Mouse (Mus musculus) adipocyte (in vitro differentiated cells): ENCODE measurements at regions not wholly inside any gene's neighbourhood (a gene's known extent, or its start where the extent isn't known, plus 50 kb on each side); places are given as distances from the start of the nearest gene placed in this dataset.
A peak's percentile ranks its signal among the peaks of the same experiment; 100 is the strongest.

ENCODE experiments used
- DNase-seq: peaks from one replicate; pipeline ENCODE4 v3.0.0-alpha.2; 2016; ENCODE audit warnings: low spot score

DNA sequence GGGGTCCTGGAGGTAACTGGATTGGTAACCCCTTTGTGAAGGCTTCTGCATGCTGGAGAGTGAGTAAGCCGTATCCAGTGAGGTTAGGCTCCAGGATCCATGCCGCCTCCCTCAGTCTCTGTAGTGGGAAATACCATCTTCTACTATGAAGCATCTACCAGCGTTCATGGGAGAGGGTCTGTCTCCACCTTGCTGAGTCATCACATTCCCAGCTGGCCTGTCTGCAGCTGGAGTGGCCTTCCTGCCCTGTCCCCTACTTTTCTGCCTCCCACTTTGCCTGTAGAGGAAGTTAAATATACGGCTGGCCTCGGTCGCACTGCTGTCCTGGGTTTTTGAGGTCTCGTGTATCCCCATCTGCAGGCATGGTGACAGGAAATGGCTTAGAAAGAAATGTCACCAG is 78.0 kb upstream of the Sec14l1 start:
- no peak for DNase-seq

- DNase-seq = no peak
These were observed 76.5 kb upstream of the Sec14l1 start for GRCm38 (mm10) chr11:117038282-117039106.

- no peak for DNase-seq
These were observed 74.1 kb upstream of the Sec14l1 start for GRCm38 (mm10) chr11:117040829-117041228.

- no peak for DNase-seq
These were observed 72.6 kb upstream of the Sec14l1 start for GRCm38 (mm10) chr11:117042336-117042735.

- peak; percentile 49 for DNase-seq
These were observed 71.4 kb upstream of the Sec14l1 start for GRCm38 (mm10) chr11:117043524-117043923.

- no peak for DNase-seq
These were observed 70.2 kb upstream of the Sec14l1 start for GRCm38 (mm10) chr11:117044731-117045130.

- DNase-seq = no peak
These were observed 68.3 kb upstream of the Sec14l1 start for GRCm38 (mm10) chr11:117046636-117047035.

DNA sequence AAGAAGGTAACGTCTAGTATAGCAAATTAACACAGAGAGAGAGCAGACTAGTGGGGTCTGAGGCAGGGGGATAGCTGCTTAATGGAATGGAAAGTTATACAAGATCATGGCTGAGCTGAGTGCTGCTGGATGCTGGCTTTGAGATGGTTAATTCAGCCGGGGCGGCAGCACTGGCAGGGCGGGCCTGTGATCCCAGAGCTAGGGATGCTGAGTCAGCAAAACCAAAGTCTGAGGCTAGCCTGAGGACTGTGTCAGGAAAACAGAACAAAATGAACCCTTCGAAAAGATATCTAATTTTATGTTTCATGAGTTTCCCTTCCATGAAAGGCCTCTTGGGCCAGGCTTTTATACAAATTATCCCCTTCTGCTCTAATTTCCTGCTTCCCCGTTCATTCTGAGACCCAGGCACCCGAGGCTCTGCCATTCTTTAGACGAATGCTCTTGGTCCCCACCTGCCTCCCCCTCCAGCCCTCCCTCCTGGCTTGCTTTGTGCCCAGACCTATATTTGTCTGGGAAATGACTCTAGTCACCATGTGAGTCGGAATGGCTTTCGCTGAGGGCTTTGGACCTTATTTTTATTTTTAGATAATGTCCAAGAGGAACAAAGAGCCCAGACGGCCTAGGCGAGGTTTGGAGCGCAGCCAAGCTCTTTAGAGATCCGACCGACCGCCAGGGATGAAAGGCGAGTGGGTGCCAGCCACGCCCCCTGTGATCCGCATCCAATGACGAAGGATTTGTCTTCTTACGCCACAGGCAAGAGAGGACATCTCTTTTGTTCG is 67.6 kb upstream of the Sec14l1 start:
- DNase-seq = no peak

DNA sequence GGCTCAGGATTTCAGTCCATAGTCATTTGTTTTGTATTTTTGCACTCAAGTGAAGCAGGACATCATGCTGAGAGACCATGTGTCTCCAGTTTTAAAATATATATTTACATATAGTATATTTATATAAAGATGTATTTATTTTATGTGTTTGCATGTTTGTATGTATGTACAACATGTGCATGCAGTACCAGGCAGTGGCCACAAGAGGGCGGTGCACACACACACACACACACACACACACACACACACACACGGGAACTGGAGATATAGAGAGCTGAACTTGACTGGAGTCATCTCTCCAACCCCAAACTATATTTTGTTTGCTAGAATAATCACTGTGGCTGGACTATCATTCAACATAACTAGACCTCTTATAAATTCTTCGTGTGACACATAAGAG is 66.1 kb upstream of the Sec14l1 start:
- no peak for DNase-seq

- no peak for DNase-seq
These were observed 64.2 kb upstream of the Sec14l1 start for GRCm38 (mm10) chr11:117050788-117051187.

DNA sequence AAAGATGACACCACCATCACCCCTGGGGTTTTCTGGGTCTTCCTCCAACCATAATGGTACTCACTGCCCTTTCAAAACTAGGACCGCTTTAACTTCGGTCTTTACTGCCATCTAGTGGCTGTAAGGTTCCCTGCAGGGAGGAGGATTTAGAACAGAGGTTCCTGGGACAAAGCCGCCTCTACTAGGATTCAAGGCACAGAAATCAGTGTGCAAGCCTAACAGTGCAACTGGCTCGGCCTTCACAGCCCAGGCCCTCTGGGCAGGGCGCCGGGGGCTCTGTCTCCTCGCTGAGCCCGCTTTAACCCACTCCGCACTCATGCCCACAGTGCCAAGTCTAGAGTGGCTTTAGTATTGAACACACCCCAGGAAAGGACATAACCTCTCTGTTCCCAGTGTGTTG is 58.0 kb upstream of the Sec14l1 start:
- DNase-seq = peak; percentile 76

DNA sequence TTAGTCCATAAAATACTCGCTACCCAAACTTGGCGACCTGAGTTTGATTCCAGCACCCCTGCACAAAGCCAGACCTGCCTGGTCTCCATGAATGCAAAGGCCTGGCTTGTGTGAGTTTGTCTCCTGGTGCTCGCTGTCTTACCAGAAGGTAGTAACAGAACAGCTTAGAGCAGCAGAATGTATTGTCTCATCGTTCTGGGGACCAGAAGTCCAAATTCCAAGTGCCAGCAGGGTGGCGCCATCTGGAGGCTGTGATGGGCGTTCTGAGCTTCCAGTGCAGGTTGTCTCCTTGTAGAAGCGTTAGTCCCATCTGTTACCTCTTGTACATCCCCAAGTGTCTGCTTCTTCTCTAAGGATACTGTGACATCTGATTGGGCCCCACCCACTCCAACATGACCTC is 57.5 kb upstream of the Sec14l1 start:
- DNase-seq = peak; percentile 63

GRCm38 (mm10) chr11:117059120-117059519 is 55.8 kb upstream of the Sec14l1 start:
- no peak for DNase-seq

DNA sequence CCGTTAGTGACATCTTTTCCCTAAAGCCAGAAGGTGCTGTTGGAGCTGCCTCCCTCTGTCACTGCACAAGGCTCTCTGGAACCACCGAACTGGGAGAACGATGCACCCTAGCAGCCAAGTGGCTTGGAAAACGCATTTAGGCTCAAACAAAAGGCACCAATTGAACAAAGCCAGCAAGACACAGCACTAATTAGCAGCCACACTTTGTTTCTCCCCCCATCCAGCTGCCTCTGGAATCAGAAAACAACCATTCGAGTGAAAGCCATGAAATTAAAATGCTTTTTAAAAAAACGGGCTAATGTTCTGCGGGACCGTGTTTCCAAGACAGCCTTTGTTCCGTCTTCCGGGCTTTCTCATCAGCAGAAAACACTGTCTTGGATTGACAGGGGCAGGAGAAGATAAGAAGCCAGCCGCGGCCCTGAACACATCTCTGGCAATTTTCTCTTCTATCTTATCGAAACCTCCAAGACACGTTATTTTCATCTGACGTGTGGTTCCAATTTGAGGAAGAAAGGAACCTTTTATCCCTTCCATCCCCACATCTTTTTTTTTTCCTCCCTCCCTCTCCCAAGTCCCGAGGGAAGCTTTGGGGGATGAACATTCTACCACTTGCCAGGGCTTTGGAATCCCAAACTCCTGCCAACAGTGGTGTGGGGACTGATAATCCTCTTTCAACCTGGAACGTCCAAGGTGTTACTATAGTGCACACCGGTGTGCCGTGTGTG is 54.8 kb upstream of the Sec14l1 start:
- no peak for DNase-seq

- DNase-seq = no peak
These were observed 54.1 kb upstream of the Sec14l1 start for GRCm38 (mm10) chr11:117060706-117061337.

DNA sequence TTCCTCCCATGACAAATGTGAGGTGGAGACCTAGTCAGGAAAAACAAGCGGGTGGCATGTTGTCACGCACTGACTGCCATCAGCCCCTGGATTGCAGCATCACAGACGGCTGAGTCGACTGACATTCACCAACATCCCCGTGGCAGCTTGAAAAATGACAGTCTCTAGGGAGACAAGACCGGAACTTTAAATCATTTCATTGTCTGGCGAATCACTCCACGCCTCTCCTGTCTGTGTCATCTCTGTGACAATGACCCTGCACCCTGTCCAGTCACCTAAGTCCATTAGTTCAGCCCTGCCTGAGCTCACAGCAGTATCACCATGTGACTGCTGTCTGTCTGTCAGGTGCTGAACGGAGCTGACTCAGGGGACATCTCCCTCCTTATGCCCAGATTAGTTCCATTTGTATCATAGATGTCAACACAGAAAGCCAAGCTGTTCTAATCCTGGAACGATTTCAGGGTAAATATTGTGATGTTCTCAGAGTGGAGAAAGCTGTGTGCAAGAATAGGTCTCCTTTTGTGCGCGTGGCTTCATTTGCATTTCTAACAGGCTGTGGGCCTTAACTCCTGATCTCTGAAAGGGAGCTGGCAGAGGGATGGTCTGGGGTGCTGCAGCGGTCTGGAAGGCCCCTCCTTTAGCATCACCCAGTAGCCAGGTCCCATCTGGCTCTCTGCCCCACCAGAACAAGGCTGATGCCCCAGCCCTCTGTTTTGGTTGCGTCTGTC is 52.0 kb upstream of the Sec14l1 start:
- DNase-seq = peak; percentile 76
